Mouse (Mus musculus) ovary, postnatal 10 days (tissue): ENCODE results near the gene Pkd1l1.

Experiments
- DNase-seq: peaks from one replicate; pipeline ENCODE4 v3.0.0; 2022; ENCODE audit warnings: low spot score

Gene Pkd1l1

GRCm38 (mm10) chr11:8821403-8821802 lies 151.7 kb downstream of the Pkd1l1 start:
- no peak for DNase-seq

GRCm38 (mm10) chr11:8817376-8817775 lies 155.7 kb downstream of the Pkd1l1 start:
- DNase-seq = no peak

- DNase-seq = no peak
These were observed 158.8 kb downstream of the Pkd1l1 start for GRCm38 (mm10) chr11:8814097-8814790.

DNA sequence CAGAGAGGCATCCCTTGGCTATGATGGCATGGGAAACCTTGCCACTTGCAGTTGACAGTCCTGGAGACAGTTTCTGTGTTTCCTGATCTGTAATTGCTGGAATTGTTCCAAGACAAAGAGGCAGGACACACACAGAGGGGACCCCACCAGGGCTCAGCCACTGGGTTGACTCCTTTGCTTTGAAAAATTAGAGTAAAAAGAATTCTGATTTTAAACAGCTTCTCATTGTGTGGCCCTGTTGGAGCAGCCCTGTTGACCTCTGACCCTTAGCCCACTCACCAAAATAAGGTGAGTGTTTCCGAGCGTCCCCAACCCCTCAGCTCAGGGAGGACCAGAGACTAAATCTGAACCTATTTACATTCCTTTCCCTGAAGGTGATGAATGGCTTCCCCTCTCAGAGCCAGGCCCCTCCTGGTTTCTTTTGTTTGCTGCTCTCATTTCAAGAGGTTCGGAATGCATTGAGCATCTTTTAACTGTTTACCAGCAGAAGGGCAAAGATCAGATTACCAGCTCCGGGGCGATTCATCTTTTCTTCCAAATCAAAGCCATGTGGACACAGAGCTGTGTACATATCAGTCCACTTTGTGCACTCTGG lies 161.5 kb downstream of the Pkd1l1 start:
- DNase-seq = no peak

DNA sequence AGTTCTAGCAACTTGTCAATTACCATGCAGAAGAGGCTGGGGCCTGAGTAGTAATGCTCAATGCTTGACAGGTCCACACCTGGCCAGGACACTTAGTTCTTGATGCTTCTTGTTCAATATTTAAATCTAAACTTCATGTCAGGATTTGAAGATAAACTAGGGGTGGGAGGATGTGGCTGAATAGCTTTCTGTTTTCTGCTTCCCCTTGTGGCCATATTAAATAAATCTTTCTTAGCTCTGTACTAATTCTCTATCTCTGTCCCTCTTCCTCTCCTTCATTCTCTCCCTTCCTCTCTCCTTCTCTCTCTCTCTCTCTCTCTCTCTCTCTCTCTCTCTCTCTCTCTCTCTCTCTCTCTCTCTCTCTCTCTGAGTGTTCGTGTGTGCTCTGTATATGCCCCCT lies 163.4 kb downstream of the Pkd1l1 start:
- DNase-seq = no peak

DNA sequence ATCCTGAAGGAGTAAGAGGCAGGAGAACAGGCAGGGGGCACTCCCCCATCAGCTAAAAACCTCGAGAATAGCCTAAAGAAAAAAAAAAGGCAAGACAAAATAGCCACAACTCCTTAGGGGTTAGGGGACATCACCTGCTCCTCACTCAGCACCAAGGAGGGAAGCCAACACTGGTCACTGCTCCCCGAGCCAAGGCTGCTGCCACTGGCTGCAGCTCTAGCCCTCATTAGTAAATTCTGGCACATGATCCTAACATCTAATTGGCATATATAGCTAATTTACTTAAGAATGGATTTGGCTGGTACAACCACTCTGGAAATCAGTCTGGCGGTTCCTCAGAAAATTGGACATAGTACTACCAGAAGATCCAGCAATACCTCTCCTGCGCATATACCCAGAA lies 166.1 kb downstream of the Pkd1l1 start:
- DNase-seq = no peak

DNA sequence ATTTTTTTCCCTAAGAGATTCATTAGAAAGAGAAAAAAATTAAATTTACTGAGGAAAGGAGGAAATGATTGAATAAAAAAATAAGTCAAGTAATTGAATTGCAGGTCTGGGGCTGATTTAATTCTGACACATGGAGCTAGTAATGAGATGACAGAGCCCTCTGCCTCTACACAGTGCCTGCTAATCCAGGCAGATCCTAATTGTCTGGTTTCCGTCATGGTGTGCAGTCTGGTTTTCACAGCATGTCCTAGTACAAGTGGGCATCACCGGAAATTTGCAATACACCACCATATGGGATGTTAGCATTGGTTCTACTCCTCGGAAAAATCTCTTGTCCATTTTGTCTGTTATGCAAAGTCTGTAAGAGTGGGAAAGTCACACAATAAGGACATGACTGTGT lies 168.9 kb downstream of the Pkd1l1 start:
- DNase-seq = no peak

DNA sequence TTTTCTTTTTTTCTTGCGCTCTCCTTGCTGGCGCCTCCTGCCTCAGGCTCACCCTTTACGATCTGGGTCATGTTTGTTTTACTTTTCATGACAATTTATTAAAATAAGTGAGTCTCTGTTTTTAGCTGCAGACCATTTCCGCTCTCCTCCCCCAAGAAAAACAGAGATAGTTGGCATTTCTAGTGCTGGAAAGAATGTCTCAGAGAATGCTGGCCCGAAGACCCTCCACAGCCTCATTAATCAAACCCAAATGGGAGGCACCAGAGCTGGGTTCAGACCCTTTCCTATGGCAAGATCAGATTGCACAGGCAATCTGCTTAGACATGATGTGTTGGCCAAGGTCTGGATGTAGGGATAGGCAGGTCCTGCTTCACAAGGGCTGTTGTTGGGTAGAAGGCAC lies 175.6 kb downstream of the Pkd1l1 start:
- DNase-seq = no peak

DNA sequence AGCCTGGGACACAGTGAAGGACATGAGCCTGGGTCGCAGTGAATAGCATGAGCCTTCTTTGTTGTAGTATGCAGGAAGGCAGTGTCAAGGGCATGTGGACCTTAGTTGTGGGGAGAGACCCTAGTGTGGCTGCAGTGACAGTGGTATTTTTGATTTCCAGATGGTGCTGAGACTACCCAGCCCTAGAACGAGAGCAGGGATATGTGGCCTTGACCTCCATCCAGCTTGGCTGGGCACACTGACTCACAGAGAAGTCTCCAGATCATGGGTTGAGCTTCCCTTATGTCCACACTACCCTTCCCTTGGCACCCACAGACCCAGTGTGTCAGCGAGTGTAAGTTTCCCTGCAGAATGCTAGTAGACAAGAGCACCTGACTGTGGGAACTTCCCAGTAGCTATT lies 178.0 kb downstream of the Pkd1l1 start:
- no peak for DNase-seq

DNA sequence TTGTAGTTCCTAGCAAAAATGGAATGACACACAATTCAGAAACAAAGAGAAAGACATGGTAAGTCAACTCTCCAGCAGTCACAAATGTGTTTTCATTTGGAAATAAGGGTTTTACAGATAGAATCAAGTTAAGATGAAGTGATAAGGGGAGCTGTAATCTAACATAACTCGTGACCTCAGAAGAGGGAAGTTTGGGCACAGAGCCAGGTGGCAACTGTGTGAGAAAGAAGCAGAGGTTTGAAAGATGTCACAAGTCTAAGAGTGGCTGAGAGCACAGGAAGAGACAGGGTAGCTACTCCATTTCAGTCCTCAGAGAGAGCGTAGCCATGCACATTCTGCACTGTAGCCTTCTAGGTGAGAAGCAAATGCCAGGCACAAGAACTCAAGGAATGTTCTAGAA lies 180.9 kb downstream of the Pkd1l1 start:
- no peak for DNase-seq

DNA sequence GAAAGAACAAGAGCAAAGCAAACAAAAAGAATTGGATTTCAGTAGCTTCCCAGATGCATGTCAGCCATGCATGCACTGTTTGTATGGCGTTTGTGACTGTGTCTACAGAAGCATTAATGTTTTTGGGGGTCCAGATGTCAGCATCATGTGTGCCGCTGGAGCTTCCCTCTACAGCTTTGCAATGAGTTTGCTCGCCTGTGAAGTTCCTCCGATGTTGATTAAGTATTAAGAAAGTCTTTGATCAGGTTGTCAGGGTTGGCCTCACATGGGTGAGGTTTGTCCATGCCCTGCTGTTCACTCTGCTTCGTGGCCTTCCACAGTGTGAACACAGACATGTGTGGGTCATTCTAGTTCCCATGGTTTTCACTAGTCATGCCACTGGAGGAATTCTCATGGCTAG lies 183.9 kb downstream of the Pkd1l1 start:
- no peak for DNase-seq

DNA sequence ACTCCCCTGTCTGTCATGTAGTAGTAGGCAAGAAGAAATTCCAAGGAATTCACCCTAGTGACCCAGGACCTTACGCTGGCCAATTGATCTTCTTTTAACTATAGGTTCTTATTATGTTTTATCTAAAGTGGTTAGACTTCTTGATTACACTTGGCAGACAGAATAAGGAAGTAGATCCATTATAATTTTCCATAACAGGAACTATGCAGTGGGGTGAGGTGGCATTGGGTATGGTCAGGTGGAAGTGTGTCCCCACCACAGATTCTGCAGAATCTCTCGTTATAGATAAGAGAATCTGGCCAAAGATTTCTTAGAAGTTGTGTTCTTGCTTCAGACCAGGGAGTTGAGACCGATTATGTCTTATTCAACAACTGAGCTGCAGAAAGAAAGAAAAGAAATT lies 185.5 kb downstream of the Pkd1l1 start:
- DNase-seq = no peak

DNA sequence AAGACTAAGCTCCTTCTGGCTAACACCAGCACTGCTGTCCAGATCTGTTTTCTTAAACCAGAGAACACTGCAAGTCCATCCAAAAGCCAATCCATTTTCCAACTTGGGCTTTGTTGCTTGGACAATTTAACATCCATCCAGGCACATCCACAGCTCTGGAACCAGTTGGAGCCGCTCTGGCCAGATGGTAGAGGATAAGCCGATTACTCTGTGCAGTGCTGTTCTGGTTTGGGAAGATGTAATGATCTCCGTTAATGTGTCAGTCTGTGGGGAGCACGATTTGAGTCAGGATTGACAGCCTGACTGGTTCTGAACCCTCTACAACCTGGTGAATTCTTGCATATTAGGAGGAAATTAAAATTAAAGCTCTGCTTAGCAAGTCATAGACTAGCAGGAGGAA lies 188.7 kb downstream of the Pkd1l1 start:
- no peak for DNase-seq

GRCm38 (mm10) chr11:8782141-8782465 lies 191.0 kb downstream of the Pkd1l1 start:
- DNase-seq = no peak

GRCm38 (mm10) chr11:8781308-8782140 lies 191.5 kb downstream of the Pkd1l1 start:
- no peak for DNase-seq

DNA sequence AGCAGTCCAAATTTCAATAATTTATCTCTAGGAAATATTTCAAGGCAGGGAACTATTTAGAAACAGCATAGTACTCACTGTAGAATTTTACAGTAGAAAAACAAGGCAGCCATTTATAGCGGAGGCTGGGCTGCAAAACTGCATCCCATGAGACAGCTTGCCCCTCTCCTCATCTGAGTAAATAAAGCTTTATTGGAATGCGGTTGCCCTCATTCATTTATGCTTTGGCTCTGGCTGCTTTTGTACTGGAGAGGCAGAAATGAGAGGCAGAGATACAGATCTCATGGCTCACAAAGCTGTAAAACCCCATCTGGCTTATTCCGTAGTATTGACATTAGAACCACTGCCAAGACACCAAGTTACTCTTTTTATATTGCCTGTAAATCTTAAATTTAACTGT lies 193.6 kb downstream of the Pkd1l1 start:
- DNase-seq = no peak
